Mouse (Mus musculus): Measurements from ENCODE around the gene Wdfy3. TPM values are rescaled to one million over a fixed set of nuclear protein-coding genes. Genes with fewer than 3 reads are reported as not detected.
"Not testable (repeated sequence)": the region's sequence is repeated elsewhere in the genome, so short reads cannot be mapped to it uniquely, and the experiment has no call there.

Wdfy3 gene
- polyA plus RNA-seq, 1 experiment from 2014 or later = 41.5 TPM

GRCm38 (mm10) chr5:101905624-101906023 is 164.1 kb downstream of the Wdfy3 start:
- Histone ChIP-seq H3K4me1 (ENCODE audit: control insufficient read depth, insufficient read depth, low read length) (no peaks in the 10 kb centered on the region), H3K4me2 (ENCODE audit: low read length) (no peak overlapping the region), H3K9me3 (ENCODE audit: control insufficient read depth, low read length) (no peaks in the 10 kb centered on the region), H3K9ac (replicated peaks; ENCODE audit: low read length) (no peak overlapping the region), H3K27ac (replicated peaks; ENCODE audit: low read depth, low read length) (no peak overlapping the region), H3K4me3 (replicated peaks; ENCODE audit: low read depth, low read length) (no peak overlapping the region), H3K36me3 (ENCODE audit: control insufficient read depth, insufficient read depth, low read length) (peaks cover 93% of the 10 kb centered on the region), H3K27me3 (ENCODE audit: control insufficient read depth, insufficient read depth, low read length) (no peaks in the 10 kb centered on the region)
- ATAC-seq (ENCODE audit: low FRiP score, low TSS enrichment) (no peak), DNase-seq (no peak)
- WGBS = 93% methylated on average over 3 of the region's 3 CpGs

GRCm38 (mm10) chr5:101904841-101905240 is 164.9 kb downstream of the Wdfy3 start:
- not testable (repeated sequence) for H3K4me1 ChIP-seq (ENCODE audit: control insufficient read depth, insufficient read depth, low read length); H3K9ac ChIP-seq (replicated peaks; ENCODE audit: low read length); DNase-seq; H3K9me3 ChIP-seq (ENCODE audit: control insufficient read depth, low read length); H3K4me3 ChIP-seq (replicated peaks; ENCODE audit: low read depth, low read length); ATAC-seq (ENCODE audit: low FRiP score, low TSS enrichment); H3K27ac ChIP-seq (replicated peaks; ENCODE audit: low read depth, low read length); H3K27me3 ChIP-seq (ENCODE audit: control insufficient read depth, insufficient read depth, low read length); H3K4me2 ChIP-seq (ENCODE audit: low read length)
- WGBS = 80% methylated on average over 3 of the region's 4 CpGs
- peaks cover 94% of the 10 kb centered on the region for H3K36me3 ChIP-seq (ENCODE audit: control insufficient read depth, insufficient read depth, low read length)

DNA sequence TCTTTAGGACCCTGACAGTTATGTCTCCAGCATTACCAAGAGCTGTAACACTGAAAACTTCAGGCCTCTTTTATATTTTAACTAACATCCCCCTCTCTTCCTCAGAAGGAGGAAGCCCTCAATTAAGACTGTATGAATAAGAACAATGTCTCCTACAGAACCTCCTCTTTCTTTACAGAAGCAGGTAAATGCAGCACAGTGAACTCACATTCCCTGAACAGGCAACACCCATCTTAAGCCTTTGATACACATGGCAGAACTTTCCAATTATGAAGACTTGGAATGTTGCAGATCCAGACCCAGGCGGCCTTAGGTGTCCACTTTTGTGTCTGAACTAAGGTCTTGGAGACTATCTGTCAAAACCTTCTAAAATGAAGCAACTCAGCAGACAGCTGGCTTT is 167.0 kb downstream of the Wdfy3 start:
- 95% methylated on average over 1 of the region's 1 CpGs for WGBS
- no peak overlapping the region for H3K4me3 ChIP-seq (replicated peaks; ENCODE audit: low read depth, low read length)
- no peaks in the 10 kb centered on the region for H3K9me3 ChIP-seq (ENCODE audit: control insufficient read depth, low read length)
- ATAC-seq (ENCODE audit: low FRiP score, low TSS enrichment) (no peak), DNase-seq (no peak)
- no peak overlapping the region for H3K9ac ChIP-seq (replicated peaks; ENCODE audit: low read length)
- H3K27me3 ChIP-seq (ENCODE audit: control insufficient read depth, insufficient read depth, low read length) = no peaks in the 10 kb centered on the region
- H3K4me2 ChIP-seq (ENCODE audit: low read length) = no peak overlapping the region
- H3K4me1 ChIP-seq (ENCODE audit: control insufficient read depth, insufficient read depth, low read length) = no peaks in the 10 kb centered on the region
- H3K27ac ChIP-seq (replicated peaks; ENCODE audit: low read depth, low read length) = no peak overlapping the region
- peaks cover 94% of the 10 kb centered on the region for H3K36me3 ChIP-seq (ENCODE audit: control insufficient read depth, insufficient read depth, low read length)

DNA sequence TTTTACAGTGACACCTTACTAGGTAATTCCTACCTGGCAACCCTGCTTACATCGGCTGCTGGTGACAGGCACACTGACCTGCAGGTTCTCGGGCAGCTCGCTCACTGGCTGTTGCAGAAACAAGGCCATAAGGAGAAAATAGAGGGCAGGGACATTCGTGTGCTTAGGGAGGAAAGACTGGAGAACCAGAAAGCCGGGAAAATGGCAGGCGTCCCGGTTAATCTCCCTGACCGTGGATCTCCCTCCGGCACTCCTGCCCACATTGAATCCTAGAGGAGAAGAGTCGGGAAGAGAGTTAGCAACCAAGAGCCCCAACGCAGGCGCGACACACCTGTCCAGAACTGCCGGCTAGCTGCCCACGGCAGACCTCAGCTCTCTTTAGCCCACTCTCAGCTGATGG is 169.7 kb downstream of the Wdfy3 start:
- H3K4me3 ChIP-seq (replicated peaks; ENCODE audit: low read depth, low read length) = no peak overlapping the region
- no peak overlapping the region for H3K27ac ChIP-seq (replicated peaks; ENCODE audit: low read depth, low read length)
- no peaks in the 10 kb centered on the region for H3K4me1 ChIP-seq (ENCODE audit: control insufficient read depth, insufficient read depth, low read length)
- WGBS = 95% methylated on average over 15 of the region's 15 CpGs
- no peak for ATAC-seq (ENCODE audit: low FRiP score, low TSS enrichment)
- DNase-seq = no peak
- H3K27me3 ChIP-seq (ENCODE audit: control insufficient read depth, insufficient read depth, low read length) = no peaks in the 10 kb centered on the region
- no peak overlapping the region for H3K4me2 ChIP-seq (ENCODE audit: low read length)
- peaks cover 96% of the 10 kb centered on the region for H3K36me3 ChIP-seq (ENCODE audit: control insufficient read depth, insufficient read depth, low read length)
- no peak overlapping the region for H3K9ac ChIP-seq (replicated peaks; ENCODE audit: low read length)
- no peaks in the 10 kb centered on the region for H3K9me3 ChIP-seq (ENCODE audit: control insufficient read depth, low read length)

DNA sequence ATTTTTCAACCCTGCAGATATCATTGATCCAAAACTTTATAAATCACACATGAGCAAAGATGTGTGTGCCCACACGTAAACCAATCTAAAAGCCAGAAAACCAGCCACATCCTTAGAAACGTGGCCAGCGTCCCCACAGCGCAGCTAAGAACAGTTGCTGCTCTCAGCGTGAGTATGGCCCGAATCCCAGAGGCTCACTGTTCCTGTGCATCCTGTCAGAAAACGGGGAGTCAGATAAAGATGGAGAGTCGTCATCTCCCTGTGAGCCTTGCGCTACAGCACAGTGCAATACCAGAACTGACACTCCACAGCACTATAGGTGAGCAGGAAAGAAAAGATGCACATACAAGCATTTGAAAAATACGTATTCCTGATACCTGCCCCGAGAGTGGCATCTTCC is 172.9 kb downstream of the Wdfy3 start:
- Histone ChIP-seq H3K4me3 (replicated peaks; ENCODE audit: low read depth, low read length) (no peak overlapping the region), H3K4me1 (ENCODE audit: control insufficient read depth, insufficient read depth, low read length) (no peaks in the 10 kb centered on the region), H3K27ac (replicated peaks; ENCODE audit: low read depth, low read length) (no peak overlapping the region), H3K9ac (replicated peaks; ENCODE audit: low read length) (no peak overlapping the region), H3K4me2 (ENCODE audit: low read length) (no peak overlapping the region), H3K27me3 (ENCODE audit: control insufficient read depth, insufficient read depth, low read length) (no peaks in the 10 kb centered on the region), H3K9me3 (ENCODE audit: control insufficient read depth, low read length) (no peaks in the 10 kb centered on the region), H3K36me3 (ENCODE audit: control insufficient read depth, insufficient read depth, low read length) (peaks cover 96% of the 10 kb centered on the region)
- WGBS = 94% methylated on average over 11 of the region's 11 CpGs
- DNase-seq (no peak), ATAC-seq (ENCODE audit: low FRiP score, low TSS enrichment) (no peak)

DNA sequence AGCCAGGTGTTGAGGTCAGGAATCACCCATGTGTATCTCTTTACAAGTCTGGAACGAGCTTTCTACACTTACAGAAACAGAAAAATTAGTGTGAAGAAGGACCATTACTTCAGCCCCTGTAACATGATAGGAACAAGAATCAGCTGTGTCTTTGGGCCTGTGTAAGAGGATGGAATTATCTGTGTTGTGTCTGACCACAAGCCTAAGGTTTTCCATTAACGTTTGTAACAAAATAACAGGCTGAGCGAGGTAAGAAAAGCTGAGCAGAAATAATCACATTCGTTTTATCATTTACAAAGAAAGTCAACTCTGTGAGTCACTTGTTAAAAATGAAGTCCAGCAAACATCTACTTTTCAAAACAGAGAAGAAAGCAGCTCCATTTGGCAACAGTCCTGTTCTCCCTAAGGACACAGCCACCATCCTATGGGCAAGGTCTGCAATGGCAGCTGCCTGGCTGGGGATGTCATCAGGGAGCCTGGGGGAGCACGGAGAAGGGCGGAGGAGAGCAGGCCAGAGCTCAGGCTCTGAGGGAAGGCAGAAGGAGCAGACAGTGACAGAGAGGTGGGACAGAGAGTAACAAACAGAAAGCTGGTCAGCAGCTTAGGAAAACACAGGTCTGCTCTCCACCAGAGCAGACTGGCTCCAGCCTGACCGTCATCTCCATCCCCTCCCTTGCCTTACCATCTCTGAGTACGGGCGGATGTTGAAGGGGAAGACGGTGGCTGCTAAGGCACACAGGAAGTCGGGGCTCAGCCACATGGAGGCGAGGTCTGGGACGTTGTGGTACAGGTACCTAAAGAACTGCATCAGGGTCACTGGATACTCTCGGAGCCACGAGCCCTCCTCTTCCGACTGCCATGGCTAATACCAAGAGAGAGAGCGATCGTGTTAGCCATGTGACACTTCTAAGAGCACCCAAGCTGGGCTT is 173.7 kb downstream of the Wdfy3 start:
- no peaks in the 10 kb centered on the region for H3K4me1 ChIP-seq (ENCODE audit: control insufficient read depth, insufficient read depth, low read length)
- no peak overlapping the region for H3K4me2 ChIP-seq (ENCODE audit: low read length)
- H3K36me3 ChIP-seq (ENCODE audit: control insufficient read depth, insufficient read depth, low read length) = peaks cover 94% of the 10 kb centered on the region
- ATAC-seq (ENCODE audit: low FRiP score, low TSS enrichment) (no peak), DNase-seq (no peak)
- no peak overlapping the region for H3K27ac ChIP-seq (replicated peaks; ENCODE audit: low read depth, low read length)
- no peaks in the 10 kb centered on the region for H3K9me3 ChIP-seq (ENCODE audit: control insufficient read depth, low read length)
- 95% methylated on average over 18 of the region's 18 CpGs for WGBS
- no peaks in the 10 kb centered on the region for H3K27me3 ChIP-seq (ENCODE audit: control insufficient read depth, insufficient read depth, low read length)
- no peak overlapping the region for H3K4me3 ChIP-seq (replicated peaks; ENCODE audit: low read depth, low read length)
- no peak overlapping the region for H3K9ac ChIP-seq (replicated peaks; ENCODE audit: low read length)

DNA sequence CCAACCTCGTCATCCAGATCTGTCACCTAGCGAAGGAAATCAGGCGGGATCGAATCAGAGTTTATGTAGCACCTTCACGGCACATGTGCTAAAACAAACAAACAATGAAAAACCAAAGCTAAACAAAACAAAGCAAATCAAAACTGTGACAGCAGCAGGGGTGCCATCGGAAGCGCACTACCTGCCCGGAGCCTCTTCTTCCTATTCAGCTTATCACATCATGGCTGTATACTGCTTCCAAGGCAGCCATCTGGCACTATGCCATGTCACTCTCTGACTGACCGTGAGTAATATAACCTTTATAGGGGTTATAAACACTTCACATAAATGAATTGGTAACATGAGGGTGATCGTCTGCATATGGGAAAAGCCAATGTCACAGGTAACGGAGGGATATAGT is 174.6 kb downstream of the Wdfy3 start:
- Histone ChIP-seq H3K4me2 (ENCODE audit: low read length) (no peak overlapping the region), H3K9me3 (ENCODE audit: control insufficient read depth, low read length) (no peaks in the 10 kb centered on the region), H3K27ac (replicated peaks; ENCODE audit: low read depth, low read length) (no peak overlapping the region), H3K4me3 (replicated peaks; ENCODE audit: low read depth, low read length) (no peak overlapping the region), H3K27me3 (ENCODE audit: control insufficient read depth, insufficient read depth, low read length) (no peaks in the 10 kb centered on the region), H3K9ac (replicated peaks; ENCODE audit: low read length) (no peak overlapping the region), H3K36me3 (ENCODE audit: control insufficient read depth, insufficient read depth, low read length) (peaks cover 94% of the 10 kb centered on the region), H3K4me1 (ENCODE audit: control insufficient read depth, insufficient read depth, low read length) (no peaks in the 10 kb centered on the region)
- DNase-seq (no peak), ATAC-seq (ENCODE audit: low FRiP score, low TSS enrichment) (no peak)
- 92% methylated on average over 11 of the region's 11 CpGs for WGBS

- Histone ChIP-seq H3K9ac (replicated peaks; ENCODE audit: low read length) (no peak overlapping the region), H3K9me3 (ENCODE audit: control insufficient read depth, low read length) (no peaks in the 10 kb centered on the region), H3K4me2 (ENCODE audit: low read length) (no peak overlapping the region), H3K4me3 (replicated peaks; ENCODE audit: low read depth, low read length) (no peak overlapping the region), H3K27me3 (ENCODE audit: control insufficient read depth, insufficient read depth, low read length) (no peaks in the 10 kb centered on the region), H3K4me1 (ENCODE audit: control insufficient read depth, insufficient read depth, low read length) (no peaks in the 10 kb centered on the region), H3K36me3 (ENCODE audit: control insufficient read depth, insufficient read depth, low read length) (peaks cover 94% of the 10 kb centered on the region), H3K27ac (replicated peaks; ENCODE audit: low read depth, low read length) (no peak overlapping the region)
- DNase-seq (peak; percentile 74), ATAC-seq (ENCODE audit: low FRiP score, low TSS enrichment) (no peak)
- 73% methylated on average over 13 of the region's 13 CpGs for WGBS
These were observed 175.8 kb downstream of the Wdfy3 start for GRCm38 (mm10) chr5:101893820-101894515.
